Mouse (Mus musculus): ENCODE measurements around the gene Zc3hc1.

DNA sequence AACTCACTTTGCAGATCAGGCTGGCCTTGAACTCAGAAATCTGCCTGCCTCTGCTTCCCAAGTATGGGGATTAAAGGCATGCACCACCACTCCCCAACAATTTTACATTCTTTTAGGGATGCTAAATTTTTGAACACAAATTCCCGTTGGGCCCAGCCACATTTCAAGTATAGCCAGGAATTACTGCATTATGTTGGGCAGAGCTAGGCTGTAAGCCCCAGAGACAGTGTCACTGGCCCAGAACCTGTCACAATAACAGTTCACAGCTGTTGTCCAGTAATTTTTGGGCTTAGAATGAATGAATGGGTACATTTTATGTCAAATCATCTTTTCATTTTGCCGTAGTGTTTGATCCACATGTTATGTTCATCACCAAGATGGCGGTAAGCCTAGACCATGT lies 45.6 kb upstream of the Zc3hc1 start:
- TF ChIP-seq CTCF (IDR thresholded peaks at IDR 0.05; ENCODE audit: control insufficient read depth, insufficient read depth, insufficient read length) = no peak
- no peak for TF ChIP-seq MYOG (IDR thresholded peaks at IDR 0.05; ENCODE audit: control insufficient read depth, extremely low read depth, insufficient read length)

Measured in C2C12 (cell line).